Mouse (Mus musculus) spleen, embryonic (tissue): ENCODE data around the gene Lrpprc.
"Not testable (repeated sequence)": the region's sequence is repeated elsewhere in the genome, so short reads cannot be mapped to it uniquely, and the experiment has no call there.

ENCODE experiments used
- CTCF ChIA-PET: fragments of 350-600 bp; sonication (Branson Sonifier 250); formaldehyde crosslinking; loops from one replicate; lab custom pipeline; 2022; lab: Charles Lee

Gene Lrpprc

GRCm38 (mm10) chr17:84790447-84791098 is at the start of gene Lrpprc:
TSS of gene Lrpprc (minus strand) at chr17:84790789.
- CTCF ChIA-PET, result no interaction called here

- CTCF ChIA-PET, result no interaction called here
Observed at GRCm38 (mm10) chr17:84837780-84838179, 47.2 kb upstream of the Lrpprc start.

GRCm38 (mm10) chr17:84835249-84835648 is 44.7 kb upstream of the Lrpprc start:
- CTCF ChIA-PET, result interaction anchor here (0.6 kb wide), 1 partner anchor 134 kb away, joined by 4 read pairs; no protein-coding TSS in a partner anchor

GRCm38 (mm10) chr17:84832346-84832745 is 41.8 kb upstream of the Lrpprc start:
- CTCF ChIA-PET, result no interaction called here

- CTCF ChIA-PET, result no interaction called here
Observed at GRCm38 (mm10) chr17:84828301-84828700, 37.7 kb upstream of the Lrpprc start.

GRCm38 (mm10) chr17:84820603-84821002 is 30.0 kb upstream of the Lrpprc start:
- CTCF ChIA-PET, result no interaction called here

GRCm38 (mm10) chr17:84818390-84818789 is 27.8 kb upstream of the Lrpprc start:
- CTCF ChIA-PET, result interaction anchor here (0.6 kb wide), 1 partner anchor 713 kb away, joined by 4 read pairs; no protein-coding TSS in a partner anchor

- CTCF ChIA-PET, result no interaction called here
Observed at GRCm38 (mm10) chr17:84816014-84816461, 25.4 kb upstream of the Lrpprc start.

GRCm38 (mm10) chr17:84814905-84815304 is 24.3 kb upstream of the Lrpprc start:
- CTCF ChIA-PET, result no interaction called here

- CTCF ChIA-PET, result not testable (repeated sequence)
Observed at GRCm38 (mm10) chr17:84814192-84814591, 23.6 kb upstream of the Lrpprc start.

- CTCF ChIA-PET, result no interaction called here
Observed at GRCm38 (mm10) chr17:84792006-84792405, 1.4 kb upstream of the Lrpprc start.

GRCm38 (mm10) chr17:84791156-84791555 is 567 bp upstream of the Lrpprc start:
- CTCF ChIA-PET, result no interaction called here

- CTCF ChIA-PET, result no interaction called here
Observed at GRCm38 (mm10) chr17:84790043-84790442, 546 bp downstream of the Lrpprc start.

GRCm38 (mm10) chr17:84788376-84789125 is 2.0 kb downstream of the Lrpprc start:
- CTCF ChIA-PET, result interaction anchor here (0.7 kb wide), 1 partner anchor 196 kb away, joined by 3 read pairs; no protein-coding TSS in a partner anchor

GRCm38 (mm10) chr17:84787477-84787876 is 3.1 kb downstream of the Lrpprc start:
- CTCF ChIA-PET, result interaction anchor here (0.6 kb wide), 1 partner anchor 203 kb away, joined by 3 read pairs; no protein-coding TSS in a partner anchor

GRCm38 (mm10) chr17:84786911-84787310 is 3.7 kb downstream of the Lrpprc start:
- CTCF ChIA-PET, result no interaction called here

GRCm38 (mm10) chr17:84785176-84785575 is 5.4 kb downstream of the Lrpprc start:
- CTCF ChIA-PET, result no interaction called here

GRCm38 (mm10) chr17:84783491-84783890 is 7.1 kb downstream of the Lrpprc start:
- CTCF ChIA-PET, result no interaction called here

- CTCF ChIA-PET, result interaction anchor here (0.6 kb wide), 1 partner anchor 853 kb away, joined by 9 read pairs; no protein-coding TSS in a partner anchor
Observed at GRCm38 (mm10) chr17:84780321-84780720, 10.3 kb downstream of the Lrpprc start.

GRCm38 (mm10) chr17:84778477-84778978 is 12.1 kb downstream of the Lrpprc start:
- CTCF ChIA-PET, result no interaction called here

- CTCF ChIA-PET, result no interaction called here
Observed at GRCm38 (mm10) chr17:84776362-84777000, 14.1 kb downstream of the Lrpprc start.

- CTCF ChIA-PET, result no interaction called here
Observed at GRCm38 (mm10) chr17:84775291-84775690, 15.3 kb downstream of the Lrpprc start.
